Mouse (Mus musculus) gastrocnemius, postnatal 4 days (tissue): Measurements from ENCODE around the gene Ghrhr. TPM values are rescaled to one million over a fixed set of nuclear protein-coding genes. Genes with fewer than 3 reads are reported as not detected.

Source experiments
- DNase-seq, 2 experiments: peaks; one replicate each; pipeline ENCODE4 v3.0.0; 2021 to 2022; ENCODE audit warnings: low spot score in 2 of 2, mixed read lengths in 2 of 2
- total RNA-seq, 2 experiments: library from RNA; stranded (reverse); gene quantifications; 2 replicates each; pipeline ENCODE4 v1.2.3; 2021

The Ghrhr gene
- total RNA-seq, 2 experiments from 2014 or later, result not detected

- peak; percentile 72 to 83 for DNase-seq
These were observed 16.4 kb downstream of the Ghrhr start for GRCm38 (mm10) chr6:55392453-55392852.

GRCm38 (mm10) chr6:55394854-55395253 is 18.8 kb downstream of the Ghrhr start:
- DNase-seq, result no peak

- peak in 1 of 2 experiments; percentile 53 for DNase-seq
These were observed 20.1 kb downstream of the Ghrhr start for GRCm38 (mm10) chr6:55396176-55396575.

- DNase-seq, result peak in 1 of 2 experiments; percentile 46
These were observed 20.5 kb downstream of the Ghrhr start for GRCm38 (mm10) chr6:55396622-55397041.

GRCm38 (mm10) chr6:55398869-55399628 is 23.0 kb downstream of the Ghrhr start:
- DNase-seq, result no peak

- DNase-seq, result peak in 1 of 2 experiments; percentile 63
These were observed 23.8 kb downstream of the Ghrhr start for GRCm38 (mm10) chr6:55399910-55400309.

- no peak for DNase-seq
These were observed 26.1 kb downstream of the Ghrhr start for GRCm38 (mm10) chr6:55402041-55402776.

GRCm38 (mm10) chr6:55403411-55404309 is 27.6 kb downstream of the Ghrhr start:
- no peak for DNase-seq

- no peak for DNase-seq
These were observed 28.4 kb downstream of the Ghrhr start for GRCm38 (mm10) chr6:55404421-55404990.

GRCm38 (mm10) chr6:55407345-55407744 is 31.2 kb downstream of the Ghrhr start:
- no peak for DNase-seq

GRCm38 (mm10) chr6:55410119-55410775 is 34.2 kb downstream of the Ghrhr start:
- DNase-seq, result peak in 1 of 2 experiments; percentile 56

- DNase-seq, result no peak
These were observed 34.9 kb downstream of the Ghrhr start for GRCm38 (mm10) chr6:55410977-55411376.

GRCm38 (mm10) chr6:55416202-55416601 is 40.1 kb downstream of the Ghrhr start:
- DNase-seq, result no peak

- no peak for DNase-seq
These were observed 42.8 kb downstream of the Ghrhr start for GRCm38 (mm10) chr6:55418746-55419410.

GRCm38 (mm10) chr6:55420411-55420810 is 44.3 kb downstream of the Ghrhr start:
- no peak for DNase-seq

- DNase-seq, result no peak
These were observed 44.8 kb downstream of the Ghrhr start for GRCm38 (mm10) chr6:55420869-55421361.

- DNase-seq, result no peak
These were observed 56.0 kb downstream of the Ghrhr start for GRCm38 (mm10) chr6:55432121-55432520.

- no peak for DNase-seq
These were observed 58.3 kb downstream of the Ghrhr start for GRCm38 (mm10) chr6:55434360-55434759.

- DNase-seq, result peak in 1 of 2 experiments; percentile 37
These were observed 59.4 kb downstream of the Ghrhr start for GRCm38 (mm10) chr6:55435266-55436159.
